Mouse (Mus musculus): ENCODE measurements around the gene Rpl27a.

DNA sequence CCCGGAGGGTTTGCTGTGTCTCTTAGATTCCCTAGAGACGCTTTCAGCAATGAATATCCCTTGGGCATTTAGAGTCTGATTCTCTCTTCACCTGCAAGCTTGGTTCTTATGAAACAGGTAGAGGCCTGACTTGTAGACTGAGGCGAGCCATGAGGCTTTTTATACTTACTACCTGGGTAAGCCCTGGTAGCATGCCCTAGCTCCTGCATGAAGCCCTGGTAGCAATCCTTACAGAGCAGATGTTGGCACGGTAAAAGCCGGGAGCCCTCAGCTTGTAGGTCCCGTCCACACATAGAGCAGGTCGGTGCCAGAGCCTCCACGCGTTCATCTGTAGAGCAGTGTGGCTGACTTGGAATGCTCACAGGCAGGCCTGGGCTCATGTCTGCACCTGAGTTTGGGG is 11.4 kb upstream of the Rpl27a start:
- no peak for TF ChIP-seq CTCF (IDR thresholded peaks at IDR 0.05; ENCODE audit: insufficient read depth, low read length)
- TF ChIP-seq POLR2A (IDR thresholded peaks at IDR 0.05; ENCODE audit: borderline replicate concordance, extremely low read depth, low read depth, low read length), result no peak
